Mouse (Mus musculus) testis, adult 2 months (tissue): ENCODE results near the gene Ubox5.

Experiments used
- CTCF ChIP-seq: fragments of 200-500 bp; IDR thresholded peaks from 2 replicates; pipeline ENCODE4 v1.5.1; 2012; ENCODE audit warnings: low read depth, mild to moderate bottlenecking, inconsistent platforms, low read length, moderate library complexity; ENCODE audit not compliant: control insufficient read depth, insufficient read depth, insufficient replicate concordance
- POLR2A ChIP-seq: fragments of 200-500 bp; IDR thresholded peaks from 2 replicates; pipeline ENCODE4 v1.6.1; 2012; ENCODE audit warnings: low read depth, mild to moderate bottlenecking, inconsistent platforms, low read length, moderate library complexity; ENCODE audit not compliant: control insufficient read depth

- TF ChIP-seq CTCF (no peak), POLR2A (no peak)
These were observed 52.2 kb downstream of the Ubox5 start for GRCm38 (mm10) chr2:130577632-130578031.
